Mouse (Mus musculus) heart, embryonic 13.5 days (tissue): ENCODE data around the gene Ovol2. TPM values are rescaled to one million over a fixed set of nuclear protein-coding genes. Genes with fewer than 3 reads are reported as not detected.
A peak's percentile ranks its signal among the peaks of the same experiment; 100 is the strongest.
"Not testable (repeated sequence)": the region's sequence is repeated elsewhere in the genome, so short reads cannot be mapped to it uniquely, and the experiment has no call there.

Experiments used
- ATAC-seq: fragments of 200-750 bp; cut with Nextera tagmentation; 2 replicates; pipeline ENCODE4 v1.8.0; 2017; ENCODE audit warnings: moderate TSS enrichment; ENCODE audit not compliant: insufficient number of reproducible peaks, low FRiP score, low TSS enrichment; ENCODE audit errors: extremely low read depth
- H3K27ac ChIP-seq: fragments of 300-500 bp; sonication (generic); replicated peaks from 2 replicates; pipeline ENCODE4 v1.5.1; 2015; ENCODE audit warnings: moderate library complexity, mild to moderate bottlenecking, inconsistent platforms
- H3K27me3 ChIP-seq: fragments of 300-500 bp; sonication (generic); replicated peaks from 2 replicates; pipeline ENCODE4 v1.6.1; 2015; ENCODE audit warnings: mild to moderate bottlenecking, inconsistent platforms
- H3K36me3 ChIP-seq: fragments of 300-500 bp; sonication (generic); 2 replicates; pipeline ENCODE4 v1.6.1; 2015; ENCODE audit warnings: mild to moderate bottlenecking, inconsistent platforms
- H3K4me1 ChIP-seq: fragments of 300-500 bp; sonication (generic); 2 replicates; pipeline ENCODE4 v1.6.1; 2015; ENCODE audit warnings: inconsistent platforms
- H3K4me2 ChIP-seq: fragments of 300-500 bp; sonication (generic); 2 replicates; pipeline ENCODE4 v1.6.1; 2015; ENCODE audit warnings: inconsistent platforms, mild to moderate bottlenecking, moderate library complexity
- H3K4me3 ChIP-seq: fragments of 300-500 bp; sonication (generic); 2 replicates; pipeline ENCODE4 v1.5.1; 2015; ENCODE audit warnings: moderate library complexity, mild to moderate bottlenecking, inconsistent platforms
- H3K9ac ChIP-seq: fragments of 300-500 bp; sonication (generic); 2 replicates; pipeline ENCODE4 v1.6.1; 2015; ENCODE audit warnings: inconsistent platforms, mild to moderate bottlenecking, moderate library complexity
- H3K9me3 ChIP-seq: fragments of 300-500 bp; sonication (generic); 2 replicates; pipeline ENCODE4 v1.6.1; 2016; ENCODE audit warnings: inconsistent platforms
- WGBS: fragments of 180-500 bp; shearing (Covaris S2); methylation state at CpG from one replicate; pipeline ENCODE4 v1.1.7; 2015; ENCODE audit warnings: mixed read lengths; 5-methylcytosine and 5-hydroxymethylcytosine counted together
- polyA plus RNA-seq: library from polyadenylated mRNA; unstranded; fragments of >200 nt; fragmentation: Nextera tagmentation; extraction: Ambion mirVana; gene quantifications from 2 replicates; pipeline ENCODE4 v1.2.1, GENCODE M21; 2015

The Ovol2 gene
- polyA plus RNA-seq, 1 experiment from 2014 or later = 0.24 TPM

GRCm38 (mm10) chr2:144343158-144343557, 11.2 kb upstream of the Ovol2 start:
- no peak for ATAC-seq
- WGBS = 63% methylated on average over 4 of the region's 4 CpGs
- no peaks in the 10 kb centered on the region for H3K36me3 ChIP-seq

GRCm38 (mm10) chr2:144338149-144338548, 6.2 kb upstream of the Ovol2 start:
- not testable (repeated sequence) for H3K27ac ChIP-seq, ATAC-seq, H3K9ac ChIP-seq, H3K9me3 ChIP-seq, H3K4me2 ChIP-seq, H3K4me1 ChIP-seq, H3K4me3 ChIP-seq, H3K36me3 ChIP-seq
- 74% methylated on average over 6 of the region's 6 CpGs for WGBS
- H3K27me3 ChIP-seq = peaks cover 32% of the 10 kb centered on the region

More at GRCm38 (mm10) chr2:144343158-144343557, 11.2 kb upstream of the Ovol2 start:
- Histone ChIP-seq H3K4me2 (no peak overlapping the region), H3K9me3 (no peaks in the 10 kb centered on the region), H3K4me1 (no peaks in the 10 kb centered on the region), H3K9ac (no peak overlapping the region), H3K27me3 (peaks cover 3% of the 10 kb centered on the region; the same call in 1 of the 2 replicates), H3K27ac (no peak overlapping the region), H3K4me3 (no peak overlapping the region)

DNA sequence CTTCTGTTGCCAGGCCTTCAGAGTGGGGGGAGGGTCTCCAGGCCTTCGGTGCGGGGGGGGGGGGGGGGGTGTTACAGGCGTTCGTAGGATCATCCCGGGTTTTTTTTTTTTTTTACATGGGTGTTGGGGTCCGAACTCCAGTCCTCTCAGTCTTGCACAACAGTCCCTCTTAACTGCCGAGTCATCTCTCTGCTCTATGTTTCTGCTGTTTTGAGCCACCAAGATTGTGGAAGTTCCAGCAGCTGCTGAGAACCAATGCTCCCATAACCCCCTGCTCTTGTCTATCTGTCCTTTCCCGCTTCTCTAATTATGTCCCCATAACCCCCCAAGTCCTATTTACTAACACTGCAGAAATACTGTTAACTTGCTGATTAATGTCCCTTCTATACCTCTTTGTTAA, 5.8 kb upstream of the Ovol2 start:
- H3K4me1 ChIP-seq = peaks cover 7% of the 10 kb centered on the region
- WGBS = 58% methylated on average over 8 of the region's 8 CpGs
- no peak overlapping the region for H3K4me3 ChIP-seq
- no peak overlapping the region for H3K27ac ChIP-seq
- no peak for ATAC-seq
- no peak overlapping the region for H3K4me2 ChIP-seq
- H3K9me3 ChIP-seq = no peaks in the 10 kb centered on the region
- peaks cover 36% of the 10 kb centered on the region for H3K27me3 ChIP-seq
- no peak overlapping the region for H3K9ac ChIP-seq
- H3K36me3 ChIP-seq = no peaks in the 10 kb centered on the region

DNA sequence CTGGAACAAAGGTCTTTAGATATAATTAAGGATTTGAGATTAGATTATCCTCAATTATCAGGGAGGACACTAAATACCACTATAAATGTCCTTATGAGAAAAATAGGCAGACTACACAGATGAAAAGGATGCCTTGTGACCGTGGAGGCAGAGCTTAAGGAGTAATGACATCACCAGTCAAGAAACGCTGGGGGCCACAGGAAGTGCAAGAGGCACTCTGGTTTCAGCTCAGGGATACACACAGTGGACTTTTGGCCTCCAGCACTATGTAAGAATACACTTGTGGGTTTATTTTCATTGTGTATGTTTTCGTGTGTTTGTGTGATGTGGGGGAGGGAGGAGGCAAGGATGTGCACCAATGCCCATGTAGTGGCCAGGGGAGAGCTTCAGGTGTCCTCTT, 5.3 kb upstream of the Ovol2 start:
- no peak overlapping the region for H3K4me2 ChIP-seq
- H3K9me3 ChIP-seq = no peaks in the 10 kb centered on the region
- H3K4me1 ChIP-seq = peaks cover 11% of the 10 kb centered on the region
- WGBS = 54% methylated on average over 3 of the region's 3 CpGs
- ATAC-seq = no peak
- H3K27ac ChIP-seq = no peak overlapping the region
- peaks cover 41% of the 10 kb centered on the region for H3K27me3 ChIP-seq
- H3K9ac ChIP-seq = no peak overlapping the region
- no peaks in the 10 kb centered on the region for H3K36me3 ChIP-seq
- no peak overlapping the region for H3K4me3 ChIP-seq

DNA sequence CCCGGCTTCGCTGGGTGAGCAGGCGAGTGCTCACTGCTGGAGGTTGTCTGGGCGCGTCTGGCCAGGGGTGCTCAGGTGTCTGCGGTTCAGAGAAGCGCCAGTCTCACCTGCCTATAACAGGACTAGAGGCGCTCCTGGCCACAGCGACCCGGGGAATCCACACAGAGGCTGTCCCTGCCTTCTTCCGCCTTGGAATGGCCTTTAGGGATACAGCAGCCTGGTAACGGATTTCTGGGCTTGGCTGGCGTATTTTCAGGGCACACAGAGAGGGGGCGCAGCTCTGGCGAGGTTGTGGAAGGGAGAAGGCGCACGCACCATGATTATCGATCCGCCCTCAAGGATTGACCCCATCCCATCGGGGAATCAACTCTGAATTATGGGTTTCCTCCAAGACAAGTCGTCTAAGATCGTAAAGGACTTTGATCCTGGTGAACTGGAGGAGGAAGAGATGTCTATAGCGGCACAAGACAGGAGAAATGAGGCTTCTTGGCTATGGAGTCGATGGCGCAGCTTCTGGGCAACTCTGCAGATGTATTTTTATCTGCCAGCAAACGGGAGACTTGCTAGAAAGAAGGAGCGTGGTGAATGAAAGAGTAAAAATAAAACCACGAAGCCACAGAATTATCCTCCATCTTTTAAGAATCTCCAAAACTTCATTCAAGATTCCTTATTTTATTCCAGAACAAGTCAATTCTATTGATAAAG, 1.3 kb upstream of the Ovol2 start:
- 7% methylated on average over 28 of the region's 28 CpGs for WGBS
- peaks cover 80% of the 10 kb centered on the region for H3K27me3 ChIP-seq
- H3K9ac ChIP-seq = peak overlapping the region; percentile 58
- H3K4me2 ChIP-seq = peak overlapping the region; percentile 92
- peak overlapping the region; percentile 64 for H3K4me3 ChIP-seq
- no peak for ATAC-seq
- H3K4me1 ChIP-seq = peaks cover 41% of the 10 kb centered on the region
- no peaks in the 10 kb centered on the region for H3K9me3 ChIP-seq
- H3K36me3 ChIP-seq = no peaks in the 10 kb centered on the region
- H3K27ac ChIP-seq = no peak overlapping the region

DNA sequence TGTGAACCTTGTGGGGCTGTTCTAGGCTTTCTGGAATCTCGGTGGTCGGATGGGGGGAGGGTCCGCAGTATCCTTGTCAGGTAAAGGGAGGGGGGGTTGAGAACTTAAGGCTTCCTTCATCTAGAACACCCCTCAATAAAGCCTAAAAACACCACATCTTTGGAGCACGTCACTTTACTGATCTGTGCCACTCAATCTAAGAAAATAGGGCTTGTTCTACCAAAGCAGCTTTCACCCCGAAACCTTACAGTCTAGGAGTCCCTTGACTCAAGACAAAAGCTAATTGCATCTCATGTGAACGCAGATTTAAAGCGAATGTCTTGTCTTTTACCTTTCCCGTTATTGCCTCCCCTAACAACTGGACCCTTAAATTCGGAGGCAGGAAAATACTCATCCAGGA, 540 bp upstream of the Ovol2 start:
- peak overlapping the region; percentile 58 for H3K9ac ChIP-seq
- WGBS = 4% methylated on average over 9 of the region's 9 CpGs

DNA sequence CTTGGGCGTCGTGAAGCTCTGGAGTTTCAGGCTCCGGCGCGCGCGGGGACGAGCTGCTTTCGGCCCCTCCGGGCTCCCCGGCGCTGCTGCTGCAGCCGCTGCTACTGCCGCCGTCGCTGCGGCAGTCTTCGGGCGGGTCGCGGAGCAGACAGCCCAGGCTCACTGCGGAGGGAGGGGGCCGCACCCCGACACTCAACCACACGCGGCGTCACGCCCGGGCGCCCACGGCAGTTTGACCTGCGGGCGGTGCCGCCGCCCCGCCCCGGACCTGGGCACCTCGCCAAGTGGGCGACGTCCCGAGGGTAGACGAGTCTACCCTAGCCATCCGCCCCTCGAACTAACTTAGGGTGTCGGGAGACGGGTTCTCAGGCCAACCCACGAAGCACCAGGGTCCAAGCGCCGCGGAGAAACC, 980 bp downstream of the Ovol2 start:
- ATAC-seq = no peak; the same call in 1 of the 2 replicates
- peak overlapping the region; percentile 64 for H3K4me3 ChIP-seq
- H3K27me3 ChIP-seq = peaks cover 99% of the 10 kb centered on the region
- peak overlapping the region; percentile 76 for H3K9ac ChIP-seq
- no peaks in the 10 kb centered on the region for H3K9me3 ChIP-seq
- WGBS = 1% methylated on average over 49 of the region's 50 CpGs
- peaks cover 41% of the 10 kb centered on the region for H3K4me1 ChIP-seq
- peak overlapping the region; percentile 92 for H3K4me2 ChIP-seq
- H3K27ac ChIP-seq = no peak overlapping the region
- no peaks in the 10 kb centered on the region for H3K36me3 ChIP-seq

More for the DNA sequence above, 540 bp upstream of the Ovol2 start:
- Histone ChIP-seq H3K4me1 (peaks cover 41% of the 10 kb centered on the region), H3K4me3 (peak overlapping the region; percentile 64), H3K4me2 (peak overlapping the region; percentile 92), H3K9me3 (no peaks in the 10 kb centered on the region), H3K36me3 (no peaks in the 10 kb centered on the region), H3K27me3 (peaks cover 88% of the 10 kb centered on the region), H3K27ac (no peak overlapping the region)
- no peak for ATAC-seq

GRCm38 (mm10) chr2:144330352-144330959, 1.5 kb downstream of the Ovol2 start:
- ATAC-seq = no peak
- H3K27me3 ChIP-seq = peaks cover 96% of the 10 kb centered on the region
- no peaks in the 10 kb centered on the region for H3K36me3 ChIP-seq
- no peaks in the 10 kb centered on the region for H3K9me3 ChIP-seq
- peak overlapping the region; percentile 92 for H3K4me2 ChIP-seq
- peak overlapping the region; percentile 64 for H3K4me3 ChIP-seq
- H3K27ac ChIP-seq = no peak overlapping the region
- under 1% methylated on average over 40 of the region's 41 CpGs for WGBS
- H3K4me1 ChIP-seq = peaks cover 41% of the 10 kb centered on the region
- H3K9ac ChIP-seq = peak overlapping the region; percentile 76

DNA sequence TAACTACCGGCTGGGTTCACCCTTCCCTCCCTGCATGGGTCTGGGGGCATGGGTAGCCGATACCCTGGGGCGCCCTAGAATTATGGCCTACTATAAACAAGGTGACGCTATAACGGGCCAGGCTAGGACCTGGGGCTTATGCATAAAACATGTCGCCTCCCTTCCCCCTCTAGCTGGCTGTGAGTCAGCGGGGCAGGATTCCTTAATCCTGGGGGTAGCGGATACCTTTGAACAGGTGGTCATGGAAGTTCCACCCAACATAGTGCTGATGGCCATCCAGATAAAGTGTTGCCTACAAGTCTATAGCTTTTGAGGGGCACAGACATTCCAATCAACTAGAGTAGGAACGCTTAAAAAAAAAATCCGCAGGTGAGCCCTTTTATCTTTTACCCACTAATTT, 2.0 kb downstream of the Ovol2 start:
- H3K27me3 ChIP-seq = peaks cover 94% of the 10 kb centered on the region
- 2% methylated on average over 10 of the region's 10 CpGs for WGBS
- H3K4me3 ChIP-seq = peak overlapping the region; percentile 64
- no peak overlapping the region for H3K9ac ChIP-seq
- no peaks in the 10 kb centered on the region for H3K9me3 ChIP-seq
- ATAC-seq = no peak
- no peaks in the 10 kb centered on the region for H3K36me3 ChIP-seq
- peaks cover 41% of the 10 kb centered on the region for H3K4me1 ChIP-seq
- H3K27ac ChIP-seq = no peak overlapping the region
- H3K4me2 ChIP-seq = peak overlapping the region; percentile 92

GRCm38 (mm10) chr2:144329451-144329850, 2.5 kb downstream of the Ovol2 start:
- Histone ChIP-seq H3K4me2 (peak overlapping the region; percentile 92), H3K36me3 (no peaks in the 10 kb centered on the region), H3K9ac (no peak overlapping the region), H3K27me3 (peaks cover 89% of the 10 kb centered on the region), H3K27ac (no peak overlapping the region), H3K9me3 (no peaks in the 10 kb centered on the region), H3K4me1 (peaks cover 41% of the 10 kb centered on the region), H3K4me3 (peak overlapping the region; percentile 64)
- 6% methylated on average over 10 of the region's 10 CpGs for WGBS
- ATAC-seq = no peak

- no peak overlapping the region for H3K9ac ChIP-seq
- H3K27me3 ChIP-seq = peaks cover 37% of the 10 kb centered on the region
- H3K9me3 ChIP-seq = no peaks in the 10 kb centered on the region
- no peak overlapping the region for H3K4me3 ChIP-seq
- H3K4me1 ChIP-seq = no peaks in the 10 kb centered on the region
- no peak for ATAC-seq
- no peak overlapping the region for H3K27ac ChIP-seq
- H3K4me2 ChIP-seq = no peak overlapping the region
- H3K36me3 ChIP-seq = no peaks in the 10 kb centered on the region
- WGBS = 35% methylated on average over 3 of the region's 3 CpGs
Observed at GRCm38 (mm10) chr2:144324218-144324617, 7.7 kb downstream of the Ovol2 start.

DNA sequence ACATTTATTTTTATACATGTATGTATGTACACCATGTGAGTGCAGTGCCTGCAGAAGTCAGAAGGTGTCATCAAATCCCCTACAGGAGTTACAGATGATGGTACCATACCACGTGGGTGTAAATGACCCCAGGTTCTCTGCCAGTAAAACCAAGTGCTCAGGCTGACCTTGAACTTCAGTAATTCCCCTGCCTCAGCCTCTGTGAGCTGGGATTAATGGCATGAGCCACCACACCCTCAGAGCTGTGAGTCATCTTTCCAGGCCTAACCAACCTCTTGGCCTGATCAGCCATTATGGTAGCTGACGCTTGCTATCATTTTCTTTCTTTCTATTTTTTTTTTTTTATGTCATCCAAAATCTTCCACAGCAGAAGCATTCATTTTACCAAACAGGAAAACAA, 20.6 kb downstream of the Ovol2 start:
- Histone ChIP-seq H3K27me3 (no peaks in the 10 kb centered on the region), H3K4me2 (no peak overlapping the region), H3K36me3 (no peaks in the 10 kb centered on the region), H3K4me3 (no peak overlapping the region), H3K9ac (no peak overlapping the region), H3K9me3 (no peaks in the 10 kb centered on the region), H3K4me1 (no peaks in the 10 kb centered on the region), H3K27ac (no peak overlapping the region)
- ATAC-seq = no peak
- 75% methylated on average over 2 of the region's 2 CpGs for WGBS
